Mouse (Mus musculus): ENCODE measurements around the gene Cct8l1.

Gene Cct8l1

DNA sequence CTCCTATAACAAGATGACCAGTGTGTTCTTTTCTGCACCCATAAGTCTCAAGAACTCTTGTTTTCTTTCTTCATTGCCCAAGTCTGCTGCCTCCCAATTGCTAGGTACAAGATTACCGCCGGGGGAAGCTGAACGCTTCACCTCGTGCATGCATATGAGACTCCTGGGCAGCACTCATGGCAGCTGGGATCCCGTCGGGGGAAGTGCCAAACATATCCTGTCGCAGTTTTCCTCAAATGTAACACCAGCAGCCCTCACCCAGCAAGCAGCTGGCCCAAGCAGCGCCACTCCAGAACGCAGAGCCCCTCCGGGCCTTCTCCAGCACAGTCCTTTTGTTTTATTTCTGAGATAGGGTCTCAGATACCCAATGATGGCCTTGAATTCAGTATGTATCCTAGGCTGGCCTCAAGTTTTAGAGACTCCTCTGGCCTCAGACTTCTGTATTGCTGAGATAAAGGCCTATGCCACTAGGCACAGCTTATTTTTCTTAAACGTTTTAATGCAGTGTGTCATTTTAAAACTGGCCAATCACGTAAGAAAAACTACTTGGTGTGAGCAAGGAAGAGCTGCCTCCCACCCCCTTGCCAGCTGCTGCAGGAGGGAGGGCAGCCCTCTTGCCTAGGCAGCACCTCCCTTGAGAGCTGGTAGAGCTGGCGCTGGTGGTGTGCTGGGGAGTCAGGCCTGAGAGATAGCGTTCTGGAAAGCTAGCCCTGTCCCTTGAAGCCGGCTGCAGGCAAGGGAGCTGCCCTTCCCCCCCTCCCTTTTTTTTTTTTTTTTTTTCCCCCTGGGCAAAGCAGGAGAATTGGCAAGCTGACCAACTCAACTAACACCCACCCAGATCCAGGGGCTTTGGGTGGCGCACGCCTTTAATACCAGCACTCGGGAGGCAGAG lies 16.6 kb downstream of the Cct8l1 start:
- peak; percentile 47 for DNase-seq

DNA sequence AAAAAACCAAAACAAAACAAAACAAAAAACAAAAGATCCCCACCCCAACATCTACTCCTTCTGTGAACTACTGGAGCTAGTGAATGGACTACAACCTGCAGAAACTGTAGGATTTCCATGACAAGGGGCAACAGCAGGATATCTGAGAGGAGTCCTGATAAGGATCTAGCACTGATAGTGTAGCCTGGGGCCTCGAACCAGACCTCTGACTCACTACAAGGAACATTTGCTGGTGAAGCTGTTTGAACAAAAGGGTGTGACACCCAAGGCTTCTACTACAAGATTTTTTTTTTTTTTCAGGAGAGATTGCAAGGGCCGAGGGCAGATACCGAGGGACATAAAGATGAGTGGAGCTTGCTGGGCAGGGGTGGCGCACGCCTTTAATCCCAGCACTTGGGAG lies 17.4 kb downstream of the Cct8l1 start:
- DNase-seq: no peak

DNA sequence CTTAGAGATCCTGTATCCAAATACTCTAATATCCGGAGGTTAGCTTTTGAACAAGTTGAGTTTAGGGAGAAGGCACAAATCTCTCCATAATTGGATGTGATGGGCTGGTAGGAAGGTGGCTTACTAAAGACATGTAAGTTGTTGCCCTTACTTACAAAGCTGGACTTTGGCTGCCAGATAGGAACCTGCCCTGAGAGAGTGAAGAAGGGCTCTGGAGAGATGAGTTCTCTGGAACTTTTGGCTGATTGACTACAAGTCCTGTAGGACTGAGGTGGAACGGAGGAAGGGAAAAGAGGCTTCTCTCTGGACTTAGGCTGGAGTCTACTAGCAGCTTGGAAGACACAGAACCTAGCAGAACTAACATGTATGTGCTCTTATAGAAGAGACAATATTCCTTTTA lies 19.7 kb downstream of the Cct8l1 start:
- no peak for DNase-seq

DNA sequence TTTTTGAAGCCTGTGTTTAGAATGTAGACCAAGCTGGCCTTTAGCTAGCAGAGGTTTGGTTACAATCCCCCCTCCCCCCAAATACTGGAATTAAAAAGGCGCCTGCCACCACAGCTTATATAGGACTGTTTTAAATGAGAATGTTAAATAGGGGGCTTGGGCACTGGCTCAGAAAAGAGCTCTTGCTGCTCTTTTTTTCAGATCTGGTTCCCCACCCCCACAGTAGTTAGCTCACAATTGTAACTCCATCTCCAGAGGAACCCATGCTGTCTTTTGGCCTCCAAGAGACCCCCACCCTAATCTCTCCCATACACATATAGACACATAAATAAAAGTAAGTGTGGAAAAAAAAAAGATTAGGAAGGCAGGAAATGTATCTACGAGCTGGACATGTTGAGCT lies 20.6 kb downstream of the Cct8l1 start:
- no peak for DNase-seq

DNA sequence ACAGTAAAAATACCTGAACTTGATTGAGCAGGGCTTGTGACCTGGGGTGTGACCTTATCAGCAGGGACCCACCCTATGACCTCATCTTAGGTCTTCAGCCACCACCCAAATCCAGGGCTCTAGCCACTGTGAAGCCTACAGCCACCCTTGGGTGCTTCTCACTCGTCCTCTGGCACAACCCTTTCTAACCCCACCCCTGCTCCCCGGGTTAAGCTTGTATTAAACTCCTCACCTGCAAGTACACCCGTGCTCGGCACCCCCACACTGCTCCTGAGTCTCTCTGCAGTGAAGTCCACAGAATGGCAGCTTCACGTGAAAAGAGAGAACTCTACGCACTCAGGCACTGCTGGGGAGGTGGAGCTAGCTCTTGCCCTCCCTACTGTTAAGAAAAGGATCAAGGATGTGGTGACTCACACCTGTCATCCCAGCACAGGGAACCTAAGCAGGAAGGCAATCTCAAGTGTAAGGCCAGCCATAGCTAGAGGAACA lies 21.1 kb downstream of the Cct8l1 start:
- peak; percentile 5 for DNase-seq

DNA sequence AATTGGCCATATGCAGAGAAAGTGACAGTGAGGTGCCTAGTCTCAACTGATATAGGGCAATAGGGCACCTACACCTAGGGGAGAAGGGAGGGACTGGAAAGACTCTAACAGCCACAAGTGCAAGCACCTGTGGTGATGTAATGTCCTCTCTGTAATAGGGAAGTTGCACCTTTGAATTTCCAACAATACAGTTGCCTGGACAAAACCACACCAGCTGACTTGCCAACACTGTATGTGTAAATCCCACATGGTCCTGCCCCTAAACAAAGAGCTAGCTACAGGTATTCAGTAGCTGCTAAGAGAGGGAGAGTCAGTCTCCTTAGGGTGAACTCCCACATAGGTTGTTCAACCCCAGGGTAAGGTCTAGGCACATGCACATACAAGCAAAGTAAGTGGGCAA lies 24.5 kb downstream of the Cct8l1 start:
- DNase-seq: no peak

DNA sequence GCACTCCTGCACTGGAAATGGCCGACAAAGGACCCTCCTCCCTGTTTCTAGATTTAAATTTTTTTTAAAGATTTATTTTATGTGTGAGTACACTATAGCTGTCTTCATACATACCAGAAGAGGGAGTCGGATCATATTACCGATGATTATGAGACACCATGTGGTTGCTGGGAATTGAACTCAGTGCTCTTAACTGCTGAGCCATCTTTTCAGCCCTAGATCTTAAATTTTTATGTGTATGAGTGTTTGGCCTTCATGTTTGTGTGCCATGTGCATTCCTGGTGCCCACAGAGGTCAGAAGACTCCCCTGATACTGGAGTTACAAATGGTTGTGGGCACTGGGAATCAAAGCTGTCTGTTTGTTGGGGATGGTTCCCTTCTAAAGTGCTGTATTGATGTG lies 25.1 kb downstream of the Cct8l1 start:
- no peak for DNase-seq

DNA sequence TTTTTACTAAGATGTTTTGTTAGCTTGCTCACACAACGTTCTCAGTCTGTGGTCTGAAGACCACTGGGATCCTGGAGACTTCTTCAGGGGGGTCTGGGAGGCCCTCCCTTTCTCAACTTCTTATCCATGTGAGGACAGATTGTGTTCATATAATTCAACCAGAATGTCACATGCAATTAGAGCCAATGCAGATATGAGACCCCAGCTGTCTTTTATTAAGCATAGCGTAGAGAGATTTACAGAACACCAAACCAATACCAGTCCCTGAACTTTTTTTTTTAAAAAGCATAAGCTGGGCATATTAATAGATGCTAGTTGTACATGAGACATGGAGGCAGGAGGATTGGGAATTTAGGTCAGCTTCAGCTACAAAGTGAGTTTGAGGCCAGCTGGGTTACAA lies 25.8 kb downstream of the Cct8l1 start:
- no peak for DNase-seq

DNA sequence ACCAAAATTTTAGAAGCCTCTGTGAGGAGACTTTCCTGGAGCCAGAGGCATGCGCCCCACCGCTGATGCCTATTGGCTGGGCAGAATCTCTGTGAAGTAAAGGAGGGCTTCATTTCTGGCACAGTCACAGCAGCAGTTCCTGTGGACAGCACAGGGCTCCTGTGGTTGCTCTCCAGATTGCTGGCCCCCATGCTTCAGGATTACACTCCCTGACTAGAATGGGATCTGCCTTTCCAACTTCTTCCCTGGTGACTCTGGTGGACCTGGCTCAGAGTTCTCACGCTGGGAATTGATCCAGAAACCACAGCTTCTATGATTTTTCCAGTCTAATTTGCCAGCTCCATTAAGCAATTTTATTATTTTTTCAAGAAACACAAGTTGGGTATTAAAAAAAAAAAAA lies 28.2 kb downstream of the Cct8l1 start:
- no peak for DNase-seq

DNA sequence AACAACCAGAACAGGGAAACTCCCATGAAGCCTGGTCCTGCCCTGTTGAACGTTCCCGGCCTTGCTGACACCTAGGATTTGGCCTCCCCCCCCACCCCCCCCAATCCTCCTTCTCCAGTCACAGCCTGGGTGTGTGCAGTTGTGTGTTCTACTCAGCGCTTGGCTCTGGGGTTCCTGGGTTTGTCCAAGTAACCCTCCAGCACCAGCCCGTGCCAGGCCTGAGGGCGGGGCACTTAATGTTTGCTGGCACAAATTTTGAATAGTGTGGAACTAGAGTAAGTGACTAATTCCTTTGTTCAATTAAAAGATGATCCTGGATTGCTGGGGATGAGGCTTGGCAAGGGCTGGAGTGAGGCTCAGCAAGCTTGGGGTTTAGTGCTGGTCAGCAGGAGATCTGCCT lies 28.7 kb downstream of the Cct8l1 start:
- no peak for DNase-seq

DNA sequence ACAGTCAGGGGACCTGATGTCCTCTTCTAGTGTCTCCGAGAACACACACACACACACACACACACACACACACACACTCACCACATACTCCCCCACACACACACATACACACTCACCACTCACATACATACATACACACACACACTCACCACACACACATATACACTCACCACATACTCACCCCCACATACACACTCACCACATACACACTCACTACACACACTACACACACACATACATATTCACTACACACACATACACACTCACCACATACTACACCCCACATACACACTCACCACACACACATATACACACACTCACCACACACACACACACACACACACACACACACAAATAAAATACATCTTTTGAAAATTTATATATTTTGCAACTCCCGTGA lies 31.0 kb downstream of the Cct8l1 start:
- DNase-seq: no peak

DNA sequence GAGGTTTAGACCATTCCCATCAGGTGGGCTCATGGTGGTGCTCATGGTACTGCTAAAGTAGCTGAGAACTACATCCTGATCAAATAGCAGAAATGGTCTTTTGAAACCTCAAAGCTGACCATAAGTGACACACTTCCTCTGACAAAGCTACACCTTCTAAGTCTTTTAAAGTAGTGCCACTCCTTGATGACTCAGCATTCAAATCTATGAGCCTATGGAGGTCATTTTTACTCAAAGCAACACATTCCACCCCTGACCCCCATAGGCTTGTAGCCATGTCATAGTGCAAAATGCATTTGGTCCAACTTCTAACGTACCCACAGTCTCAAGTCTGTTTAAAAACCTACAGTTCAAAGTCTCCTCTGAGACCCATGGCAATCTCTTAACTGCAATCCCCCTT lies 35.0 kb downstream of the Cct8l1 start:
- DNase-seq: no peak

DNA sequence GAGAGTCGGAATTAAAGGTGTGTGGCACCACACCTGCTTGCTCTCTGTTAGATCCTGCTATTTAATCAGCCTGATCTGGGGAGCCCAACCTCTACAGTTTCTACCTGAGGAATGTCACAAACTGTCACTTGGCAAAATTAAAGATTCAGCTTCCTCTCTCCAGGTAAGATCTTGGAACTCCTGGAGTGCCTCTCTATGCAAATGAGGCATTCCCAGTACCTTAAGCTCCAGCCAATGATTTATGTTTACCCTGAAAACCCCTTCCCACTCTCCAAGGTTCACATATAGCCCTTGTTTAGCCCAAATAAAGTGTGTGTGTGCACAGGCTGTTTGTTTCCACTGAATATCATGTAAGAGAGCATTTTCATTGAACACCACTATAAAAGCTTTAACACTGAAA lies 38.3 kb downstream of the Cct8l1 start:
- no peak for DNase-seq

DNA sequence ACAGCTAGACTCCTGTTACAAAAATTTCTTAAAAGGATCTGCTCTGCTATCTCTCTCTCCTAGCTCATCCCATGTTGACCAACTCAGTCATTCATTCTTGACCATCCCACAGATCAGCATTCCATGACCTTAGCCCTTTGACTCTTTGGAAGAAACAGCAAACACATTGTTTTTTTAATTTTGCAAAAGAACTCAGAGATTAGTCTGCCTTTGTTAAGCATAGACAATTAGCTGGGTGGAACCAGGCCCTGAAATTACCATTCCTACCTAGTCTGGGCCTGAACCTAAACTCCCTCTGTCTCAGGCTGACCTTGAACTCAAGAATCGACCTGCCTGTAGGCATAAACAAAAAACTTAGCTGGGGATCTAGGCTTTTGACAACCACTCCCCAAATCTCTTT lies 38.8 kb downstream of the Cct8l1 start:
- DNase-seq: no peak

DNA sequence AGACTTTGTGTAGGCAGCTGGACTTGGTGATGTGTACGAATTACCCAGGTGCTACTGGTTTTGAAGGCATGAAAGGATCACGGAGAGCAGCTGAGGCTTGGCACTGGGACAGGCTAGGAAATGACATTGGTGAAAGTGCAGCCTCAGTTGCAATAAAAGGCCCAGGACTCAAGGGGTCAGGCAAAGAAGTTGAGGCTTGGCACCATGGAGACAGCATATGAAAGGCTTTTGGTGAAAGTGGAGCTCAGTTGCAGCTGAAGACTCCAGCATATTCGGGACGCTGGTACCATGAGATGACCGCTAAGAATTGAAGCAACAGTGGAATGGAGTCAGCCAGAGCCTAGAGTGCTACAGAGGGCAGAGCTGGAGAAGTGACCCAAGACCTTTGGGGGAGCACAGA lies 39.8 kb downstream of the Cct8l1 start:
- DNase-seq: no peak

DNA sequence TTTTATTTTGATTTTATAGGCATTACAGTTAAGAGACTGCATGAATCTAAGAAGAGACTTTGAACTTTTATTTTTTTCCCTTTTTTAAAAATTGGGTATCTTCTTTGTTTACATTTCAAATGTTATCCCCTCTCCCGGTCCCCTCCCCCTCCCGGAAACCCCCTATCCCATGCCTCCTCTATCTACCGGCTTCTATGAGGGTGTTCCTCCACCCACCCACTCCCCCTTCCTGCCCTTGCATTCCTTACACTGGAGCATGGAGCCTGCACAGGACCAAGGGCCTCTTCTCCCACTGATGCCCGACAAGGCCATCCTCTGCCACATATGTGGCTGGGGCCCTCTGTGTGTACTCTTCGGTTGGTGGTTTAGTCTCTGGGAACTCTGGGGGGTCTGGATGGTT lies 40.5 kb downstream of the Cct8l1 start:
- DNase-seq: no peak
